Comparison of ENCODE assay signal across 9 mouse cellular contexts in the genomic region with DNA sequence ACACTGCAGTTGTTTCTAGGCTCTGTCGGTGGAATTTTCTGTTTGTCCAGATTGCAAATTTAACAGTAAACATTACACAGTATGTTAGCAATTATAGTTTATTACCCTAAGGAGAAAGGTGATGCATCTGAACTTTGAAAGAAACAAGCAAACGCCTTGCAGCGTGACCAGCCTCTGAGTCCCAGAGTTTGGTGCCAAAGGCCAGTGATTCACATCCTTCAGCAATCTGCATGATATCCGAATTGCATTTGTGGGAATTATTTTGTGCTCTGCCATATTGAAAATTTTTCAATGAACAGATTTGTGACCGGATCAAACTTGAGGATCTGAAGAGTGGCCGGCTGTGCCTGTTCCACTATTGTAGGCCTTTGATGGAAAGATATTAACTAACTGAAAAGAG. TPM values are rescaled to one million over a fixed set of nuclear protein-coding genes. Genes with fewer than 3 reads are reported as not detected.
DNase-seq lines count a peak whose midpoint lies in the region; ATAC-seq lines count a peak whose summit lies in the region.
"Had no signal": no experiment of that assay in that cellular context is flagged by ENCODE, and none has a peak within 500 bp of the region (broad histone marks: within the 10 kb centered on the region; RNA-seq: fewer than 3 reads in every experiment).

No protein-coding gene starts in this region.

- H3K27ac ChIP-seq in kidney, embryonic 14.5 days (ENCODE audit: low read depth, low read length) = no peak overlapping the region
- no peak overlapping the region for H3K27ac ChIP-seq in embryonic facial prominence, embryonic 14.5 days (replicated peaks; ENCODE audit: low read depth, low read length)
- H3K27ac ChIP-seq in hindbrain, embryonic 10.5 days = no peak overlapping the region
- H3K27ac ChIP-seq in midbrain, embryonic 12.5 days (replicated peaks) = no peak overlapping the region
- H3K27ac ChIP-seq: gastrocnemius, adult 2 months had no signal

- H3K4me2 ChIP-seq in kidney, embryonic 14.5 days (replicated peaks; ENCODE audit: low read depth, low read length) = peak overlapping the region; percentile 100; the same call in 1 of the 2 replicates
- peak overlapping the region; percentile 96 for H3K4me2 ChIP-seq in embryonic facial prominence, embryonic 14.5 days (ENCODE audit: low read depth, low read length)
- H3K4me2 ChIP-seq in midbrain, embryonic 12.5 days (replicated peaks) = peak overlapping the region; percentile 97

- no peak overlapping the region for H3K9ac ChIP-seq in kidney, embryonic 14.5 days (ENCODE audit: low read depth, low read length)
- H3K9ac ChIP-seq in embryonic facial prominence, embryonic 14.5 days (ENCODE audit: low read depth, low read length) = no peak overlapping the region
- H3K9ac ChIP-seq in midbrain, embryonic 12.5 days (replicated peaks) = no peak overlapping the region

- no peak for DNase-seq in kidney, adult 18-20 months
- no peak for DNase-seq in embryonic facial prominence, embryonic 14.5 days (ENCODE audit: low spot score)
- no peak for DNase-seq in hindbrain, embryonic 10.5 days (ENCODE audit: low spot score)
- no peak for DNase-seq in thymus, adult 18-20 months
- no peak for DNase-seq in testis, postnatal 14 days (ENCODE audit: low spot score)
- DNase-seq: gastrocnemius, adult 2 months had no signal

- H3K4me1 ChIP-seq in kidney, embryonic 14.5 days (ENCODE audit: control insufficient read depth, insufficient read depth, low read length) = 0 out of 2 replicates have a peak, but pooled peaks cover 5% of the 10 kb centered on the region
- H3K4me1 ChIP-seq in embryonic facial prominence, embryonic 14.5 days (ENCODE audit: control insufficient read depth, insufficient read depth, low read length) = peaks cover 5% of the 10 kb centered on the region; the same call in 1 of the 2 replicates
- H3K4me1 ChIP-seq in hindbrain, embryonic 10.5 days (replicated peaks) = peaks cover 24% of the 10 kb centered on the region
- H3K4me1 ChIP-seq in midbrain, embryonic 12.5 days = peaks cover 9% of the 10 kb centered on the region; the same call in 1 of the 2 replicates

- H3K36me3 ChIP-seq in kidney, embryonic 14.5 days (ENCODE audit: control insufficient read depth, insufficient read depth, low read length) = no peaks in the 10 kb centered on the region
- no peaks in the 10 kb centered on the region for H3K36me3 ChIP-seq in embryonic facial prominence, embryonic 14.5 days (ENCODE audit: control insufficient read depth, insufficient read depth, low read length)
- no peaks in the 10 kb centered on the region for H3K36me3 ChIP-seq in hindbrain, embryonic 10.5 days
- no peaks in the 10 kb centered on the region for H3K36me3 ChIP-seq in midbrain, embryonic 12.5 days

- H3K4me3 ChIP-seq in kidney, embryonic 14.5 days (ENCODE audit: low read length) = no peak overlapping the region; the same call in 1 of the 2 replicates
- peak overlapping the region; percentile 56 for H3K4me3 ChIP-seq in embryonic facial prominence, embryonic 14.5 days (ENCODE audit: low read depth, low read length)
- H3K4me3 ChIP-seq in hindbrain, embryonic 10.5 days = peak overlapping the region; percentile 70; the same call in 1 of the 2 replicates
- peak overlapping the region; percentile 64 for H3K4me3 ChIP-seq in midbrain, embryonic 12.5 days

- H3K9me3 ChIP-seq in kidney, embryonic 14.5 days (ENCODE audit: control insufficient read depth, low read length) = no peaks in the 10 kb centered on the region
- H3K9me3 ChIP-seq in embryonic facial prominence, embryonic 14.5 days (ENCODE audit: control insufficient read depth, low read length) = no peaks in the 10 kb centered on the region
- H3K9me3 ChIP-seq in hindbrain, embryonic 10.5 days = no peaks in the 10 kb centered on the region
- H3K9me3 ChIP-seq in midbrain, embryonic 12.5 days = no peaks in the 10 kb centered on the region

- WGBS in kidney, embryonic 14.5 days = 58% methylated on average over 6 of the region's 6 CpGs
- WGBS in embryonic facial prominence, embryonic 14.5 days = 65% methylated on average over 6 of the region's 6 CpGs
- 73% methylated on average over 6 of the region's 6 CpGs for WGBS in hindbrain, embryonic 10.5 days
- 61% methylated on average over 6 of the region's 6 CpGs for WGBS in midbrain, embryonic 12.5 days

- peaks cover 5% of the 10 kb centered on the region for H3K27me3 ChIP-seq in kidney, embryonic 14.5 days (ENCODE audit: control insufficient read depth, insufficient read depth, low read length)
- peaks cover 21% of the 10 kb centered on the region for H3K27me3 ChIP-seq in embryonic facial prominence, embryonic 14.5 days (replicated peaks; ENCODE audit: control insufficient read depth, insufficient read depth, low read length)
- H3K27me3 ChIP-seq in hindbrain, embryonic 10.5 days (ENCODE audit: insufficient read depth, poor library complexity, severe bottlenecking) = peaks cover 44% of the 10 kb centered on the region
- peaks cover 28% of the 10 kb centered on the region for H3K27me3 ChIP-seq in midbrain, embryonic 12.5 days

- ATAC-seq in kidney, embryonic 14.5 days (ENCODE audit: low FRiP score, low TSS enrichment) = no peak
- no peak for ATAC-seq in embryonic facial prominence, embryonic 14.5 days (ENCODE audit: low read depth)
- no peak for ATAC-seq in midbrain, embryonic 12.5 days (ENCODE audit: low FRiP score, low read depth)
- no peak for ATAC-seq in activated CD4-positive, CD25-positive, alpha-beta regulatory T cell, adult 4 months

RNA-seq across cellular contexts. Expression of gene Rapgef4, which starts 0.9 kb away (rescaled TPM):
- polyA plus RNA-seq in kidney, embryonic 14.5 days (2014; fragmentation: Nextera tagmentation; extraction: Ambion mirVana) = 4.2 and 5.1 TPM in 2 replicates
- polyA plus RNA-seq in embryonic facial prominence, embryonic 14.5 days (2014; fragmentation: Nextera tagmentation; extraction: Ambion mirVana) = 2.6 and 2.9 TPM in 2 replicates
- 2.9 and 3.3 TPM in 2 replicates for polyA plus RNA-seq in hindbrain, embryonic 10.5 days (2016; fragmentation: Nextera tagmentation; extraction: Ambion mirVana)
- polyA plus RNA-seq in midbrain, embryonic 12.5 days (2016; fragmentation: Nextera tagmentation; extraction: Ambion mirVana) = 4.6 and 4.8 TPM in 2 replicates
- 1 to 10 TPM; 5.4 to 5.5 TPM for polyA plus RNA-seq in activated CD4-positive, CD25-positive, alpha-beta regulatory T cell, adult 4 months (2017; shearing (Covaris generic))
